Mouse (Mus musculus) cerebellum, postnatal 36 days (tissue): ENCODE results near the gene Atoh8.

Experiments used
- DNase-seq, 2 experiments: peaks; one replicate each; pipeline ENCODE4 v3.0.0; 2021 to 2022; ENCODE audit warnings: mixed read lengths in 2 of 2

Gene Atoh8

GRCm38 (mm10) chr6:72253911-72254587, 18.7 kb upstream of the Atoh8 start:
- peak; percentile 93 for DNase-seq

- no peak for DNase-seq
Observed at GRCm38 (mm10) chr6:72253168-72253567, 17.8 kb upstream of the Atoh8 start.

GRCm38 (mm10) chr6:72252433-72252832, 17.1 kb upstream of the Atoh8 start:
- DNase-seq, result no peak

GRCm38 (mm10) chr6:72249981-72250380, 14.6 kb upstream of the Atoh8 start:
- DNase-seq, result no peak

GRCm38 (mm10) chr6:72248150-72248914, 13.0 kb upstream of the Atoh8 start:
- DNase-seq, result no peak

- no peak for DNase-seq
Observed at GRCm38 (mm10) chr6:72246303-72246702, 10.9 kb upstream of the Atoh8 start.

GRCm38 (mm10) chr6:72244569-72245285, 9.3 kb upstream of the Atoh8 start:
- no peak for DNase-seq

GRCm38 (mm10) chr6:72244144-72244549, 8.8 kb upstream of the Atoh8 start:
- peak; percentile 44 to 51 for DNase-seq

- DNase-seq, result no peak
Observed at GRCm38 (mm10) chr6:72242532-72243320, 7.3 kb upstream of the Atoh8 start.

- DNase-seq, result no peak
Observed at GRCm38 (mm10) chr6:72241843-72242154, 6.4 kb upstream of the Atoh8 start.

GRCm38 (mm10) chr6:72241133-72241842, 5.9 kb upstream of the Atoh8 start:
- no peak for DNase-seq

- no peak for DNase-seq
Observed at GRCm38 (mm10) chr6:72240042-72240441, 4.7 kb upstream of the Atoh8 start.

GRCm38 (mm10) chr6:72237035-72237434, 1.7 kb upstream of the Atoh8 start:
- peak; percentile 91 to 93 for DNase-seq

GRCm38 (mm10) chr6:72235807-72236407, 530 bp upstream of the Atoh8 start:
- no peak for DNase-seq

- peak; percentile 53 for DNase-seq
Observed at GRCm38 (mm10) chr6:72234372-72235097, 842 bp downstream of the Atoh8 start.

- DNase-seq, result no peak
Observed at GRCm38 (mm10) chr6:72233950-72234349, 1.4 kb downstream of the Atoh8 start.

GRCm38 (mm10) chr6:72232870-72233269, 2.5 kb downstream of the Atoh8 start:
- no peak for DNase-seq

- DNase-seq, result no peak
Observed at GRCm38 (mm10) chr6:72232411-72232810, 3.0 kb downstream of the Atoh8 start.

GRCm38 (mm10) chr6:72230875-72231274, 4.5 kb downstream of the Atoh8 start:
- no peak for DNase-seq

GRCm38 (mm10) chr6:72227665-72228265, 7.6 kb downstream of the Atoh8 start:
- no peak for DNase-seq

GRCm38 (mm10) chr6:72227011-72227410, 8.4 kb downstream of the Atoh8 start:
- DNase-seq, result no peak
